Comparison of ENCODE assay signal across 9 mouse cellular contexts in genomic region chr7:142531973-142532521, GRCm38 (mm10). TPM values are rescaled to one million over a fixed set of nuclear protein-coding genes. Genes with fewer than 3 reads are reported as not detected.
DNase-seq lines count a peak whose midpoint lies in the region; ATAC-seq and TF ChIP-seq lines count a peak whose summit lies in the region.
"Had no signal": no experiment of that assay in that cellular context is flagged by ENCODE, and none has a peak within 500 bp of the region (broad histone marks: within the 10 kb centered on the region; RNA-seq: fewer than 3 reads in every experiment).

No protein-coding gene starts in this region.

- ATAC-seq in embryonic facial prominence, embryonic 11.5 days (replicated peaks; ENCODE audit: insufficient number of reproducible peaks, low FRiP score, low TSS enrichment, low read depth): no peak
- ATAC-seq in hindbrain, embryonic 14.5 days (ENCODE audit: low FRiP score): peak; percentile 15; the same call in 1 of the 2 replicates
- ATAC-seq in midbrain, embryonic 12.5 days (ENCODE audit: low FRiP score, low read depth): peak; percentile 2; the same call in 1 of the 2 replicates

- no peaks in the 10 kb centered on the region; the same call in 1 of the 2 replicates for H3K36me3 ChIP-seq in embryonic facial prominence, embryonic 11.5 days (replicated peaks; ENCODE audit: control insufficient read depth, insufficient read depth, low read depth, low read length)
- H3K36me3 ChIP-seq in hindbrain, embryonic 14.5 days (replicated peaks; ENCODE audit: control insufficient read depth, insufficient read depth): peaks cover 6% of the 10 kb centered on the region; the same call in 1 of the 2 replicates
- peaks cover 5% of the 10 kb centered on the region for H3K36me3 ChIP-seq in midbrain, embryonic 12.5 days

- no peak overlapping the region for H3K4me2 ChIP-seq in embryonic facial prominence, embryonic 11.5 days (ENCODE audit: low read depth, low read length)
- no peak overlapping the region for H3K4me2 ChIP-seq in hindbrain, embryonic 14.5 days (replicated peaks)
- no peak overlapping the region; the same call in 1 of the 2 replicates for H3K4me2 ChIP-seq in midbrain, embryonic 12.5 days (replicated peaks)

- intact Hi-C loops in gastrocnemius, adult 2 months (cut with DNase I): loop anchor here (2.0 to 5.0 kb wide), 2 partner anchors 51 to 215 kb away; no protein-coding TSS in a partner anchor

- H3K4me1 ChIP-seq in embryonic facial prominence, embryonic 11.5 days (ENCODE audit: control insufficient read depth, insufficient read depth, low read length): no peaks in the 10 kb centered on the region; the same call in 1 of the 2 replicates
- peaks cover 16% of the 10 kb centered on the region for H3K4me1 ChIP-seq in hindbrain, embryonic 14.5 days (replicated peaks; ENCODE audit: control insufficient read depth, insufficient read depth, low read length)
- peaks cover 16% of the 10 kb centered on the region for H3K4me1 ChIP-seq in midbrain, embryonic 12.5 days

- peak overlapping the region; percentile 98 for H3K4me3 ChIP-seq in gastrocnemius, adult 2 months
- no peak overlapping the region for H3K4me3 ChIP-seq in embryonic facial prominence, embryonic 11.5 days (ENCODE audit: low read depth, low read length)
- H3K4me3 ChIP-seq in hindbrain, embryonic 14.5 days (replicated peaks; ENCODE audit: low read length): no peak overlapping the region
- no peak overlapping the region for H3K4me3 ChIP-seq in midbrain, embryonic 12.5 days

- no peaks in the 10 kb centered on the region for H3K9me3 ChIP-seq in embryonic facial prominence, embryonic 11.5 days (replicated peaks; ENCODE audit: control insufficient read depth, low read length)
- no peaks in the 10 kb centered on the region for H3K9me3 ChIP-seq in hindbrain, embryonic 14.5 days (ENCODE audit: control insufficient read depth, low read length)
- H3K9me3 ChIP-seq in midbrain, embryonic 12.5 days: no peaks in the 10 kb centered on the region

- TF ChIP-seq CTCF in gastrocnemius, adult 2 months (IDR thresholded peaks at IDR 0.05): no peak

- peak; percentile 66 for DNase-seq in gastrocnemius, adult 2 months
- DNase-seq in gastrocnemius, postnatal 10 days: no peak
- no peak for DNase-seq in embryonic facial prominence, embryonic 11.5 days (ENCODE audit: low spot score)
- DNase-seq in hindbrain, embryonic 14.5 days (ENCODE audit: low spot score): no peak
- no peak for DNase-seq in ovary, postnatal 14 days (ENCODE audit: low spot score)
- no peak for DNase-seq in layer of hippocampus, adult 9-10 months (ENCODE audit: low spot score)
- no peak for DNase-seq in urinary bladder, postnatal 25 days (ENCODE audit: low spot score)

- H3K27ac ChIP-seq in gastrocnemius, adult 2 months: peak overlapping the region; percentile 96
- peak overlapping the region; percentile 91; the same call in 1 of the 2 replicates for H3K27ac ChIP-seq in embryonic facial prominence, embryonic 11.5 days (replicated peaks; ENCODE audit: low read depth, low read length)
- no peak overlapping the region for H3K27ac ChIP-seq in hindbrain, embryonic 14.5 days
- H3K27ac ChIP-seq in midbrain, embryonic 12.5 days (replicated peaks): no peak overlapping the region

- 82% methylated on average over 4 of the region's 4 CpGs for WGBS in embryonic facial prominence, embryonic 11.5 days
- WGBS in hindbrain, embryonic 14.5 days: 85% methylated on average over 4 of the region's 4 CpGs
- WGBS in midbrain, embryonic 12.5 days: 90% methylated on average over 4 of the region's 4 CpGs

- peak overlapping the region; percentile 82 for H3K9ac ChIP-seq in embryonic facial prominence, embryonic 11.5 days (replicated peaks; ENCODE audit: low read length)
- H3K9ac ChIP-seq in hindbrain, embryonic 14.5 days: no peak overlapping the region
- no peak overlapping the region for H3K9ac ChIP-seq in midbrain, embryonic 12.5 days (replicated peaks)

- no peaks in the 10 kb centered on the region; the same call in 1 of the 2 replicates for H3K27me3 ChIP-seq in embryonic facial prominence, embryonic 11.5 days (ENCODE audit: control insufficient read depth, insufficient read depth, low read length)
- H3K27me3 ChIP-seq in hindbrain, embryonic 14.5 days (ENCODE audit: control insufficient read depth, insufficient read depth, low read length): no peaks in the 10 kb centered on the region
- peaks cover 7% of the 10 kb centered on the region; the same call in 1 of the 2 replicates for H3K27me3 ChIP-seq in midbrain, embryonic 12.5 days

RNA-seq across cellular contexts. Expression of gene Mrpl23, which starts 0.4 kb away (rescaled TPM):
- total RNA-seq in gastrocnemius, adult 2 months (2021): 1 to 10 TPM in 1 of 2 experiments, under 1 TPM in 1; 0.89 to 1.4 TPM
- 1 to 10 TPM; 6.4 to 7.2 TPM for total RNA-seq in gastrocnemius, postnatal 10 days (2021)
- 16.4 and 17.2 TPM in 2 replicates for polyA plus RNA-seq in embryonic facial prominence, embryonic 11.5 days (2014; fragmentation: Nextera tagmentation; extraction: Ambion mirVana)
- 21.6 and 22.9 TPM in 2 replicates for polyA plus RNA-seq in hindbrain, embryonic 14.5 days (2014; fragmentation: Nextera tagmentation; extraction: Ambion mirVana)
- polyA plus RNA-seq in midbrain, embryonic 12.5 days (2016; fragmentation: Nextera tagmentation; extraction: Ambion mirVana): 10.3 and 15.0 TPM in 2 replicates

RNA-seq across cellular contexts. Expression of gene Tnnt3, which starts 33.4 kb away (rescaled TPM):
- total RNA-seq in gastrocnemius, adult 2 months (2021): over 10,000 TPM; 28,899 to 38,022 TPM
- over 10,000 TPM; 17,146 to 18,824 TPM for total RNA-seq in gastrocnemius, postnatal 10 days (2021)
- 1.5 and 2.8 TPM in 2 replicates for polyA plus RNA-seq in embryonic facial prominence, embryonic 11.5 days (2014; fragmentation: Nextera tagmentation; extraction: Ambion mirVana)
- 1.2 and 1.6 TPM in 2 replicates for polyA plus RNA-seq in hindbrain, embryonic 14.5 days (2014; fragmentation: Nextera tagmentation; extraction: Ambion mirVana)
- 1.0 and 1.1 TPM in 2 replicates for polyA plus RNA-seq in midbrain, embryonic 12.5 days (2016; fragmentation: Nextera tagmentation; extraction: Ambion mirVana)
- polyA plus RNA-seq: liver, adult 2 months had no signal

Comparison
In these comparisons a context has a peak if more than half of its experiments do, and no peak if none do; other contexts are left out.
1. H3K27ac ChIP-seq: peak in gastrocnemius, adult 2 months (single experiment) and embryonic facial prominence, embryonic 11.5 days (single experiment); none in hindbrain, embryonic 14.5 days (single experiment) and midbrain, embryonic 12.5 days (single experiment).